Mouse (Mus musculus) lung, embryonic 14.5 days (tissue): Measurements from ENCODE around the gene Ppil3. TPM values are rescaled to one million over a fixed set of nuclear protein-coding genes. Genes with fewer than 3 reads are reported as not detected.

Experiments used
- ATAC-seq: fragments of 200-750 bp; cut with Nextera tagmentation; 2 replicates; pipeline ENCODE4 v1.8.0; 2017; ENCODE audit warnings: mild to moderate bottlenecking, moderate TSS enrichment, moderate library complexity; ENCODE audit not compliant: insufficient read depth
- DNase-seq: peaks from one replicate; pipeline ENCODE4 v3.0.0-alpha.2; 2015
- H3K27ac ChIP-seq: fragments of 300-500 bp; sonication (generic); 2 replicates; pipeline ENCODE4 v1.5.1; 2014; ENCODE audit warnings: low read depth, mild to moderate bottlenecking, moderate library complexity
- H3K27me3 ChIP-seq: fragments of 300-500 bp; sonication (generic); 2 replicates; pipeline ENCODE4 v1.6.1; 2014; ENCODE audit warnings: low read length, control low read depth; ENCODE audit not compliant: insufficient read depth
- H3K36me3 ChIP-seq: fragments of 300-500 bp; sonication (generic); 2 replicates; pipeline ENCODE4 v1.6.1; 2014; ENCODE audit warnings: control low read depth; ENCODE audit not compliant: insufficient read depth
- H3K4me1 ChIP-seq: fragments of 300-500 bp; sonication (generic); 2 replicates; pipeline ENCODE4 v1.6.1; 2014; ENCODE audit warnings: antibody characterized with exemption, control low read depth; ENCODE audit not compliant: insufficient read depth
- H3K4me2 ChIP-seq: fragments of 300-500 bp; sonication (generic); 2 replicates; pipeline ENCODE4 v1.6.1; 2014; ENCODE audit warnings: mild to moderate bottlenecking
- H3K4me3 ChIP-seq: fragments of 300-500 bp; sonication (generic); 2 replicates; pipeline ENCODE4 v1.5.1; 2014; ENCODE audit warnings: low read depth, low read length
- H3K9ac ChIP-seq: fragments of 300-500 bp; sonication (generic); 2 replicates; pipeline ENCODE4 v1.6.1; 2014
- H3K9me3 ChIP-seq: fragments of 300-500 bp; sonication (generic); 2 replicates; pipeline ENCODE4 v1.6.1; 2016; ENCODE audit warnings: low read depth, low read length, control low read depth
- CTCF ChIP-seq: IDR thresholded peaks from 2 replicates; pipeline ENCODE4 v1.5.1; 2016; ENCODE audit warnings: antibody characterized with exemption, low read depth
- WGBS: fragments of 180-500 bp; shearing (Covaris S2); extraction: QIAGEN DNeasy Blood & Tissue Kit; methylation state at CpG from one replicate; pipeline ENCODE4 v1.1.7; 2014; 5-methylcytosine and 5-hydroxymethylcytosine counted together
- polyA plus RNA-seq: library from polyadenylated mRNA; unstranded; fragments of >200 nt; fragmentation: Nextera tagmentation; extraction: Ambion mirVana; gene quantifications from 2 replicates; pipeline ENCODE4 v1.2.1, GENCODE M21; 2014

Ppil3 gene
- polyA plus RNA-seq, 1 experiment from 2014 or later: 61.5 TPM

DNA sequence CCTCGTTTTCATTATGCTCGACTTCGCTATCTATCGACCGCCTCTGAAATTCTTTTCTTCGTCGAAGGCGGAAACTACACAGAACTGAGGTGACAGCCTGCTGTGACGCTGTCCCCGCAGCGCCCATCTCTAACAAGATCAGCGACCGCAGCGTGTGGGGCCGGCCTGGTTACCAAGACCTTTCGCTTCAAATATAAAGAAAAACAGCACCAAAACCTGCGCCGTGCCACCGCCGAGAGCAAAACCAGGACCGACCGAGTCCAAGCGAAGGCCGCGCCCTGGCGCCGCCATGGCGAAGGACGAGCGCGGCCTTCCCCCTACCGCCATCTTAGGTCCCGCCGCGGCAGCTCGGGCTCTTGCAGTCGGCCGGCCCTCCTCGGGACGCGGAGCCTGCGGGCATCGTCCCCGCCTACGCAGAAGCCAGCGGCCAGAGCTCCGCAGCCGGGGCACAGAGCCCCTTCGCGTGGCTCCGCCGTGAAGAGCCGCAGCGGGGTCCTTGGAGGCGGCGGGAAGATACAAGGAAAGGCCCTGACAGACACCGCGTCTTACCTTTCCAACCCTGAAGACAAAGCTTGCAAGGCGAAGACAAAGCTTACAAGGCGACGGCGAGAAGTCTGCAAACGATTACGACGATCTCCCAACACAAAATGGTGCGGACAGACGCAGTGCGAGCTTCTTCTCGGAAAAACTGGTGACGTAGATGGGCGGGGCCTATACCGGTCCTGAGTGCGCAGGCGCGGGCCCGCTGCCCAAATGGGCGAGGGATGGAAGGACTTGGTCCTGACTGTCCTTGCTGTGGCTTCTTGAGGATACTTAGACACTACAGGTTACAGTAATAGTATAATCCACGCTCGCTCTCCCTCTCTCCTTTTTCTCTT lies 21.7 kb downstream of the Ppil3 start, which contains the start of gene Clk1:
Clk1 (minus strand) TSS at position 696 of the 878 bp plus-strand sequence.
- H3K4me2 ChIP-seq: peak within 1 kb of the TSS; percentile 83
- DNase-seq (peak; percentile 98), ATAC-seq (peak; percentile 94)
- WGBS: under 1% methylated on average over 79 of the region's 79 CpGs
- TF ChIP-seq CTCF: no peak
- no peaks in the 10 kb centered on the region for H3K9me3 ChIP-seq
- H3K4me1 ChIP-seq: peaks cover 9% of the 10 kb centered on the region; the same call in 1 of the 2 replicates
- peak within 1 kb of the TSS; percentile 100 for H3K27ac ChIP-seq
- H3K9ac ChIP-seq: peak within 1 kb of the TSS; percentile 100
- no peaks in the 10 kb centered on the region for H3K27me3 ChIP-seq
- H3K36me3 ChIP-seq: peaks cover 30% of the 10 kb centered on the region
- peak within 1 kb of the TSS; percentile 100 for H3K4me3 ChIP-seq

DNA sequence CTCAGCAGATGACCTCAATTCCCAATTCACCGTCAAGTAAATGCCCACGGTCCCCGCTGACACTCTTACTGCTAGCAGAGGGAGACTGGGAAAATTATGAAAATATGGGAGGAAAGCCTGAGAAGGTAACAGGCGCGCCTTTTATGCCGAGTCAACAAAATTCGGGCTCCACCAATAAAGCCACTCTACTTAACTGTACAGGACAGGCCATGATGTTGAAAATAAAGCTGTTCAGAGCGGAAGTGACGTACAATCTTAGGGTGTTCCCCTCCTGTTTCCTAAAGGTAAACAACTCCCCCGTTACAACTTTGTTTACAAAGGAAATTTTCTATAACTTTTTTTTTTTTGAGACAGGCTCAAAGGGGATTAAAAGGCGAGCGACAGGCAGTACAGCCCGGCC lies 22.4 kb downstream of the Ppil3 start:
- Histone ChIP-seq H3K9ac (peak overlapping the region; percentile 100), H3K4me3 (peak overlapping the region; percentile 100), H3K4me2 (peak overlapping the region; percentile 83), H3K27me3 (no peaks in the 10 kb centered on the region), H3K36me3 (peaks cover 37% of the 10 kb centered on the region), H3K4me1 (peaks cover 9% of the 10 kb centered on the region; the same call in 1 of the 2 replicates), H3K27ac (peak overlapping the region; percentile 100), H3K9me3 (no peaks in the 10 kb centered on the region)
- DNase-seq: peak; percentile 87
- 4% methylated on average over 13 of the region's 13 CpGs for WGBS
- TF ChIP-seq CTCF: no peak
- peak; percentile 66 for ATAC-seq

DNA sequence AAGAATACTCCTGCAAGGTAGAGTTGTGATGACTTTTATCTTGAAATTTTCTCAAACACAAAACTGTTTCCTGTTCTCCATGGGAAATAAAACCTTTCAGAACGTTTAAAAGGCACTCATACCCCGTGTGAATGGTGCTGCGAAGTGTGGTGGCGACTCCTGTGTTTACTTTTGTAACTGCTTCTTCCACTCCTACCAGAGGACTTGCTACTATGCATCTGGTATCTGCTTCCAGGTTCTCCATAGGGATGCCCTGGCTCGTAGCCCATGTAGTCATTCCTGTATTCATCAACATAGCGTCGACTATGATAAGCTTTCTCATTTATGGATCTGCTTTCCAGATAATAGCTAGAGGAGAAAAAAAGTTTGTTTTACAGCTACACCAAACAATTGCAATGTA lies 24.3 kb downstream of the Ppil3 start:
- Histone ChIP-seq H3K4me2 (peak overlapping the region; percentile 83; the same call in 1 of the 2 replicates), H3K4me3 (peak overlapping the region; percentile 100; the same call in 1 of the 2 replicates)

DNA sequence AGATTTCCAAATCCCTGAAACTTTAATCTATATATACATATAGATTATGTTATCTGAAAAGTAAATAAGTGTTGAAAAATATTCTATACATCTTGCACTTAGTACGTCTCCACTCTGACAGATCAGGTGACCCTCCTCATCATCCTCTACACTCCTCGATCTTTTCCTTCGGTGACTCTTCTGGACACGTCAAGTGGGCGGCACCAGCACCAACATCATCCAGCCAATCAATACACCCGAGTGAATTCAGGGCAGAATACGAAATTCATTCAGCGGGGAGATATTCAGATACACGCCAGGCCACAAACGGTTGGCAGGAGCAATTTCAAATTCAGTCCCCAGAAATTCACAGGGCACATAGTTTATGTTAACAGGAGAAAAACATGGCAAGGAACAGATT lies 25.3 kb downstream of the Ppil3 start:
- Histone ChIP-seq H3K9me3 (no peaks in the 10 kb centered on the region), H3K27me3 (no peaks in the 10 kb centered on the region), H3K36me3 (peaks cover 64% of the 10 kb centered on the region), H3K9ac (no peak overlapping the region), H3K4me3 (no peak overlapping the region), H3K27ac (no peak overlapping the region), H3K4me1 (peaks cover 9% of the 10 kb centered on the region; the same call in 1 of the 2 replicates), H3K4me2 (no peak overlapping the region)
- no peak for DNase-seq
- no peak for TF ChIP-seq CTCF
- 78% methylated on average over 10 of the region's 10 CpGs for WGBS
- ATAC-seq: no peak

More for the DNA sequence above, 24.3 kb downstream of the Ppil3 start:
- ATAC-seq (no peak), DNase-seq (no peak)
- WGBS: 44% methylated on average over 7 of the region's 7 CpGs
- peaks cover 55% of the 10 kb centered on the region for H3K36me3 ChIP-seq
- peaks cover 9% of the 10 kb centered on the region; the same call in 1 of the 2 replicates for H3K4me1 ChIP-seq
- no peaks in the 10 kb centered on the region for H3K9me3 ChIP-seq
- H3K9ac ChIP-seq: no peak overlapping the region
- no peak for TF ChIP-seq CTCF
- H3K27ac ChIP-seq: no peak overlapping the region
- H3K27me3 ChIP-seq: no peaks in the 10 kb centered on the region

DNA sequence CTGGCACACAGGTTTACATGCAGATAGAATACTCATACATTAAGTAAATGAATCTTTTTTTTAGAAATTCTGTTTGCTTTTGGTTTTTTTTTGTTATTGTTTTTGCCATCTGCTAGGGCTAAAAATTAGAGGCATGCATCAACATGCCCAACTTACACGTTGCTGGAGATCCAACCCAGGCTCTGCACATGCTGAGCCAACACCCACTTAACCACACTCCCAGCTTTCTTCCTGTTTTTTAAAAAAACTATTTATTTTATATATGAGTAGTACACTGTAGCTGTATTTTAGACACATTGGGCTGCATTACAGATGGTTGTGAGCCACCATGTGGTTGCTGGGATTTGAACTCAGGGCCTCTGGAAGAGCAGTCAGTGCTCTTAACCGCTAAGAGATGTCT lies 29.2 kb downstream of the Ppil3 start:
- Histone ChIP-seq H3K9me3 (no peaks in the 10 kb centered on the region), H3K4me1 (0 out of 2 replicates have a peak, but pooled peaks cover under 1% of the 10 kb centered on the region), H3K4me3 (no peak overlapping the region), H3K9ac (no peak overlapping the region), H3K27ac (no peak overlapping the region), H3K27me3 (no peaks in the 10 kb centered on the region), H3K4me2 (no peak overlapping the region), H3K36me3 (peaks cover 91% of the 10 kb centered on the region)
- 82% methylated on average over 2 of the region's 2 CpGs for WGBS
- no peak for ATAC-seq
- DNase-seq: no peak
- TF ChIP-seq CTCF: no peak

DNA sequence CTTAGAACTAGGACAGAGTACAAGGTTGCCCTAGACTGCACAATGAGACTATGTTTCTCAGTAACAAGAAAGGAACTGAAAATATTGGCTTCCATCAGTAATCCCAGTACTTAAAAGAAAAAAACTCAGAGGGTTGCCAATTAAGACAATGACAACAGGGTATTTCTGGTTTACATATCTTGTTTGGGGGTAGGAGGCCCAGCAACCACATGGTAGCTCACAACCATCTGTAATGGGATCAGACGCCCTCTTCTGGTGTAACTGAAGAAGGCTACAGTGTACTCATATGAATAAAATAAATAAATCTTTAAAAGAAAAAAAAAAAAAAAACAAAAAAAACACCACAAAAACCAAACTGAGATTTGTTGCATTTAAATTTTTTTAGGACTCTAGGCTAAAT lies 29.8 kb downstream of the Ppil3 start:
- Histone ChIP-seq H3K4me3 (no peak overlapping the region), H3K27ac (no peak overlapping the region), H3K27me3 (no peaks in the 10 kb centered on the region), H3K9me3 (no peaks in the 10 kb centered on the region), H3K4me2 (no peak overlapping the region), H3K36me3 (peaks cover 94% of the 10 kb centered on the region), H3K4me1 (no peaks in the 10 kb centered on the region), H3K9ac (no peak overlapping the region)
- DNase-seq (peak; percentile 32), ATAC-seq (no peak)
- TF ChIP-seq CTCF: no peak
- WGBS: 26% methylated on average over 1 of the region's 1 CpGs

DNA sequence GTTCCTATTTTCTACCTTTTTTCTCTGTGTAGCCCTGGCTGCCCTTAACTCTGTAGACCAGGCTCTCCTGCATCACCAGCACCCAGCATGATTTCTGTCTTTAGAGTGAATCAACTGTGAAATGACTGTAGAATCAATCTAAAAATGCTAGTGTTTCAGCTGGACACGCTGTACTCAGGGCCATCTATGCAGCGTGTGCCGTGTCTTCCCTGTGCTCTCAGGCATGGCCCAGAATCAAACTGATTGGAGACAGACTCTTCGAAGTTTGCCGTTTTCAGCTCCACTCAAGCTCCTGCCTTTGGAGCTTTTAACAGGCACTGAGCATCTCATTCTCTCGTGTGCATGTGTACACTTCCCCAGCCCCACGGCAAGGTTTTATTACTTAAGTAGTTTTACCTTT lies 34.5 kb downstream of the Ppil3 start:
- Histone ChIP-seq H3K4me1 (no peaks in the 10 kb centered on the region), H3K27me3 (no peaks in the 10 kb centered on the region), H3K9ac (no peak overlapping the region), H3K4me3 (no peak overlapping the region), H3K4me2 (no peak overlapping the region), H3K36me3 (peaks cover 82% of the 10 kb centered on the region), H3K9me3 (no peaks in the 10 kb centered on the region), H3K27ac (no peak overlapping the region)
- DNase-seq: no peak
- 87% methylated on average over 7 of the region's 7 CpGs for WGBS
- no peak for ATAC-seq
- no peak for TF ChIP-seq CTCF
